Mouse (Mus musculus): ENCODE data around the gene Uckl1.

The Uckl1 gene

GRCm38 (mm10) chr2:181589732-181590105 is 5.0 kb upstream of the Uckl1 start:
- no peak for DNase-seq (ENCODE audit: inconsistent ontology term)

GRCm38 (mm10) chr2:181589011-181589731 is 4.5 kb upstream of the Uckl1 start:
- no peak for DNase-seq (ENCODE audit: inconsistent ontology term)

DNA sequence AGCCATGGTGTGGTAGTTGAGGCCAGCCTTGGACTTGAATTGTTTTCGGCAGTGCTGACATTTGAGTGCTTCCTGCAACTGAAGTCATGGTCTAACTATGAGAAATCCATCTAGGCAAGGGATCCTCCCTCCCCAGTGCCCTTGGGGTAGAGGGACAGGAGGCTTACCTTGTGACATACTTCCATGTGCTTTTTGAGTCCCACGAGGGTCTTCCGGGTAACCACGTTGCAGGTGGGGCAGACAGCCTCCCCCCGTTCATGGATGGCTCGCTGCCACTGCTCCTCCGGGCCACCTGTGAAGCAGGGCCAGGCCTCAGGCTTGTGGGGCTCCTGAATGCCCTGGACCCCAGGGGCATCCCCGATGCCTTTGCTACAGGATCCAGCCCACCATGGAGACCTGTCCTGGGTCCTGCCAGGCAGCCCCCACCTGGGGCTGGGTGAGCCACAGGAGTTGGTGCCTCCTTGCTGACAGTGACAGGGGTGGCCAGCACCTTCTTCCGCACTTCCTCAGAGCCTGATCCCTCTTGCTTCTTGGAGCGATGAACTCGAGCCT is 3.6 kb upstream of the Uckl1 start:
- DNase-seq (ENCODE audit: inconsistent ontology term), result no peak

- no peak for DNase-seq (ENCODE audit: inconsistent ontology term)
These were observed 3.1 kb upstream of the Uckl1 start for GRCm38 (mm10) chr2:181587796-181588195.

DNA sequence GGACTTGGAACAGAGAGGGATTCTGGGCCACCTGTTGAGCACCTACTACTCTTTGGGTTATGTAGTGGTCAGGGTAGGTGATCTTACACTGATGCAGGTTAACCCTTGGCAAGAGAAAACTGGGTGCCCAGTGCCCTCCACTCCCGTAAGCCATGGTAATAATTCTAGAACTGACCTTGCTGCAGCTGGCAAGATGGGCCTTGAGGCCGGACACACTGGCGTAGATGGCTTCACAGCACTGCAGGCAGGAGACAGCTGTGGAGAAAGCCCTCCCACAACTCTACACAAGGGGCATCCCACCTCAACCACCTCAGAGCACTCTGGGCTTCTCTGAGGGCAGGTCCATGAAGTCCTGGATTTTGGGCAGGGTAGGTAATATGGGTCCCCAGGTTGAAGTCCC is 1.4 kb upstream of the Uckl1 start:
- DNase-seq (ENCODE audit: inconsistent ontology term), result no peak

DNA sequence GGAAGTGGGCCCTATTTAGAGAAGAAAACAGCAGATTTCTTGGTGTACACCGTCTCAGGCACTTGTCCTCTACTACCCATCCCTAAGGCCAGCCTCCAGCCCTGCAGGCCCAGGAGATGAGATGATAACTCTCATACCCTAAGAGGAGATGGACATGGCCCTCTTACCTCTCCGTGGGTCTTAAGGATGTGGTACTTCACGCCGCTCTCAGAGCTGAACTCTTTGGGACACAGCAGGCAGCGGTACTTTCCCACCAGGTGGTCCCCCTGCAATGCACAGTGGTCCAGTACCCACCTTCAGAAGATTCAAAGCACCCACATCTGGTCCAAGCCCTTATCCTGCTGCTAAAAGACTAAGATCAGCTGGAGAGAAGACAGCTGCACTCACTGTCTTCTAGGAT is 814 bp upstream of the Uckl1 start:
- DNase-seq (ENCODE audit: inconsistent ontology term), result no peak

- DNase-seq (ENCODE audit: inconsistent ontology term), result no peak
These were observed 1.0 kb downstream of the Uckl1 start for GRCm38 (mm10) chr2:181583460-181584257.

- no peak for DNase-seq (ENCODE audit: inconsistent ontology term)
These were observed 1.8 kb downstream of the Uckl1 start for GRCm38 (mm10) chr2:181582939-181583338.

GRCm38 (mm10) chr2:181582358-181582757 is 2.3 kb downstream of the Uckl1 start:
- no peak for DNase-seq (ENCODE audit: inconsistent ontology term)

DNA sequence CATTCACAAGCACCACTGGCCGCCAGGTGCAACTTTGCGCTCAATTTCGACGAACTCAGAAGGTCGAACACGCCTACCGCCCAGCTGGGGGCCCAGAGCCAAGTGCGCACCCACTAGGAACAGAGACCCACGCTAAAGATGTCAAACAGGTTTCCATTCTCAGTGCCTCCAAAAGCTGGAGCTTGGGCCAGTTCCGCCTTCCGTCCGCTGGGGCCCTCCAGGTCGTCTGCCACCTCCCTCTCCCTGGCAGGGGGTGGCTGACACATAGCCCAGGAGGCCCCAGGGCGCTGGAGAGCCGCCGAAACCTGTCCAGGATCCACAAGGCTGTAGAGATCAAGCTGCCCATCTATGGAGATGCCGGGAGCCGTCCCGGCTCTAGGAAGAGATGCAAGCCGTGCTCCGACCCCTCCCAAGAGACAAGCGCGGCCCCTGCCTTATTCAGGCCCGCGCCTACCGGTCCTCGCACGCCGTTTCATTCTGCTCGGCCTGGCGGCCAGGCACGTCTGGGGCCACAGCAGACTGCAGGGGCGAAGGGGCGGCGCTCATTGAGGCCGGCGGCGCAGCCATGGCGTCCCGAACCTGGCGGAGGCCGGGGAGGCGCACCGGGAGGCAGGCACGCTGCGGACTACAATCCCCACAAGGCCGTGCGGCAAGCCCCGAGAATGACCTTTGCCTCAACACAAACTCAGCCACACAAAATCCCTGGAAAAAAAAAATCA is 3.1 kb downstream of the Uckl1 start:
- peak; percentile 82 for DNase-seq (ENCODE audit: inconsistent ontology term)

GRCm38 (mm10) chr2:181581016-181581401 is 3.7 kb downstream of the Uckl1 start:
- peak; percentile 87 for DNase-seq (ENCODE audit: inconsistent ontology term)

- no peak for DNase-seq (ENCODE audit: inconsistent ontology term)
These were observed 4.4 kb downstream of the Uckl1 start for GRCm38 (mm10) chr2:181580131-181580772.

DNA sequence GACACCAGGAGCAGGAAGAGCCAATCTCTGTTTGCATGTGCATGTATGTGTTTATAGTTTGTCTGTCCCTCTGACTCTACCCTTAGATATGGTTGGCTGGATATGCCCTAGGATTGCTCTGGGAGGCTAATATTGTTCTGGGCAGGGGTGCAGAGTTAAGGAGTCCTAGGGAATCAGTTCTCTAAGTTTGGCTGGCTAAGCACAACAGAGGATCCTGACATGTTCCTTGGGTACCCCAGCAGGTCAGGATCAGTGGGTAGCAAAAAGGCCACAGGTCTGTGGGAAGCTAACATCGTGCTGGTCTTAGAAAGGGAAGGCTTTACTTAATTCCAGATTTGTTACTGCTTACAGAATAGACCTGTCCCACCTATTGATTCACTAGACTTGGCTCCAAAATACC is 5.0 kb downstream of the Uckl1 start:
- no peak for DNase-seq (ENCODE audit: inconsistent ontology term)

DNA sequence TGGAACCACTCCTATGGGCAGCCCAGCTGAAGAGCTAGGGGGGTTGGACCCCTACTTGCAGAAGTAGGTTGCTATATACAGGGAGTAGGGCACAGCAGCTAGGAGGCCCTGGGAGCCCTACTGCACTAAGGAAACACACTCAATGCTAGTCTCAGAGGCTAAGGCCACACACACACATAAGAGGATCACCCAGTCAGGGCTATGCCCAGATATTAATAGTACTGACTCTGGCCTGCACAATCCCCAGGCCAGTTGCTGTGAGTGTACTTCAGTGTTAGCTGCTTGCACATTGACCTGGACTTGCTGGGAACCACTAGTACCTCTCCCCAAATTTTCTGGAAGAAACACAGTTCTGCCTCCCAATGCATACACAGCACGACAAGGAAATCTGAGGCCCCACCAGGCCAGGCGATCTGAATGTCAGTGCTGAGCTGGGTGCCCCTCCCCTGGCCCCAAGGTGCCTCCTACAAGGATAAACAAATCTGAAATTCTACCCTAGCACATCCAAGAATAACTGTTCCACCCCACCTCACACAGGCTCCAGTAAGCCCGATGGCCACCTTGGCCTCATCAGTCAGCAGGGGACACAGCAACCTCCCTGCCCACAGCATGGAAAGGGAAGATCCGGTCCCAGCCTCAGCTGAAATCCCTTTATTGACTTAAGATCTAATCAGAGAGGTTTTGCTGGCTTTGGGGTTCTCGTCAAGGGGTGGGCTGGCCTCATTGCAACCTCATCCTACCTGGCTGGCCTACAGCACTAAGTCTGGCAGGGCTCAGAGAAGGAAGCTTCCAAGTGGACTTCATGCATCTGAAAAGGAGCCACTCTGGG is 5.7 kb downstream of the Uckl1 start:
- no peak for DNase-seq (ENCODE audit: inconsistent ontology term)

DNA sequence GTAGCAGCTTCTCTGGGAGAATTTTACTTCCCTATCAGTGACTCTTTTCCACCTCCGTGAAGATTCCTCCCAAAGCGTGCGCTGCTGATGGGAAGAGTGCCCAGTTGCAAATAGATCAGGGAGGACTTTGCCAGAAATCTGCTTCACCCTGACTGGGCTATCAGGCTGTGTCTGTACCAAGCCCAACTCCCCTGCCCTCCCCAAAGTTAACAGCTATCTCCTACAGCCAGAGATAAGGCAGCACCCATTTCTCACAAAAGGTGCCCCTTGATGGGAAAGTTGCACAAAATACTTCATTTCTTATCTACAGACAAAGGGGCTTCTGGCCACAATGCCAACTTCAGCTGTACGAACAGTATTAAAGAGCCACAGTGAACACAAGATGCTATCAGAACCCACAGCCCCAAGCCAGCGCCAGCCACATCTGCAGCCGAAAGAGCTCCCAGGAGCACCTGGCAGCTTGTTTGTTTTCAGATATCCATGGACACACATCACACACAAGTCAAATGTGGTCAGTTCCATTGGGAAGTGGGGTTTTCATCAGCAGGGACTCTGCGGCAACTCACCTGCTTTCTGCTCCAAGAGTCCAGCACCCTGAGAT is 6.6 kb downstream of the Uckl1 start:
- DNase-seq (ENCODE audit: inconsistent ontology term), result no peak

DNA sequence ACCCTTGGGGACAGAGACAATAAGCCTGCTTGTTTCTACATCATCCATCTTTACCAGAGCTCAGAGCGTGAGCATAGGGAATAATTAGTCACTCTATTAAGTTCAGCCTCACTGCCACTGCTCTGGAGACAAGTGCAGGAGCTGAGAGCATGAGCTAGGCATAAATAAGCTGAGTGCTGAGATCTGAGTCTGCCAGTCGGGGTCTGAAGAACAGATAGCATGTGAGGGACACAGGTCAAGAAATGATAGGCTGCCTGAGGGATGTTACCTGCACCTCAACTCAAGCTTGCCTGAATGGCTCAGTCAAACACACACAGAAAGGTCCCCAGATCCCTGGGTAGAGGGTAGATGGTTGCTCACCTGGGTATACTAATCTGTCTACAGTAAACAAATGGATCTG is 7.6 kb downstream of the Uckl1 start:
- no peak for DNase-seq (ENCODE audit: inconsistent ontology term)

DNA sequence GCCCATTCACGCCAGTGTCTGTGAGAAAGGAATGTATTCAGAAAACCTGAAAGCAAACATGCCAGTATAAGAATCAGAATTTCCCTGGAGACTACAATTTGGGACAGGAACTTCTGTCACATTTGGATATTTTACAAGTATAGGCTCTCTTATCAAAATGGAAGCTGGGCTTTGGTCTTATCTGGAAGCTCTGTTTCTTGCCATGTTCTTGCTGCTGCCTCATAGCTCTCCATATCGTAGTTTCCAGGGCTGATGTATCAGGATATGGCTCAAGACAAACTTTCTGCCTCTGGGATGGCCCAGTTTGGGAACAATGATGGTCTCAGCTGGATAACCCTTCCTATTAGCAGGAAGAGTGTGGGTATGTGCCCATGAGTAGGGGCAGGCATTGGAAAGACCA is 8.1 kb downstream of the Uckl1 start:
- DNase-seq (ENCODE audit: inconsistent ontology term), result no peak

DNA sequence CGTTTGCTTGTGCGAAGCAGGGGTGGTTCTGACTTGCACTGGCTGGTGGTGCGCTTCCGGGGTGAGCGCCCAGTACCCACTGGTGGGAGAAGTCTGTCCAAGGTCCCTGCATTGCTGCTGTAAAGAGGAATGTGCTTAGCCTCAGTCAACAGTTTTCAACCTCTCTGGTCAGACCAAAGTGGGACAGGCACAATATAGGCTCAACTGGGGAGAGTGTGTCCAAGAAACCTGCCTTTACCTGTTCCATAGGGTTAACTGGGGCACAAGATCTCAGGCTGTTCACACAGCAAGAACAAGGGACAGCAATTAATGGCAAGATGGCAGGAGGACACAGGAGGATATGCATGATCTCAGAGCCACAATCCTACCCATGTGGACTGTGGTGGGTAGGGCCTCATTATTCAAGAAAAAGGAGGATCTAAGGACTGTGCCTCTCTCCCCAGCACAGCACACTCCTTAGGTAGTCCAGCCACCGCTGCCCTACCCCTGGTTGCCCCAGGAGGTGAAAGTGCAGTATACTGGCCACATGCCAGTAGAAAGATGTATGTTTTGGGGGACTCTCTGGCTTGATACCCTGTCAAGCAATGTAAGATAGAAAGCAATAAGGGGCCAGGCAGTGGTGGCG is 9.7 kb downstream of the Uckl1 start:
- DNase-seq (ENCODE audit: inconsistent ontology term), result no peak

- no peak for DNase-seq (ENCODE audit: inconsistent ontology term)
These were observed 10.7 kb downstream of the Uckl1 start for GRCm38 (mm10) chr2:181573961-181574360.
